Mouse (Mus musculus) forebrain, postnatal 0 days (tissue): Measurements from ENCODE around the gene Gm49776. TPM values are rescaled to one million over a fixed set of nuclear protein-coding genes. Genes with fewer than 3 reads are reported as not detected.
"Not testable (repeated sequence)": the region's sequence is repeated elsewhere in the genome, so short reads cannot be mapped to it uniquely, and the experiment has no call there.

Source experiments
- ATAC-seq: fragments of 200-750 bp; cut with Nextera tagmentation; 2 replicates; pipeline ENCODE4 v1.8.0; 2017; ENCODE audit warnings: mild to moderate bottlenecking, moderate library complexity
- DNase-seq: peaks from one replicate; pipeline ENCODE4 v3.0.0-alpha.2; 2015
- H3K27ac ChIP-seq: fragments of 300-500 bp; sonication (generic); 2 replicates; pipeline ENCODE4 v1.5.1; 2014; ENCODE audit warnings: low read depth, mild to moderate bottlenecking, antibody characterized with exemption, low read length, moderate library complexity, mixed read lengths
- H3K27me3 ChIP-seq: fragments of 300-500 bp; sonication (generic); 2 replicates; pipeline ENCODE4 v1.6.1; 2014; ENCODE audit warnings: mild to moderate bottlenecking, low read length, mixed read lengths; ENCODE audit not compliant: insufficient read depth
- H3K36me3 ChIP-seq: fragments of 300-500 bp; sonication (generic); 2 replicates; pipeline ENCODE4 v1.6.1; 2014; ENCODE audit warnings: mild to moderate bottlenecking, moderate library complexity; ENCODE audit not compliant: insufficient read depth
- H3K4me1 ChIP-seq: fragments of 300-500 bp; sonication (generic); 2 replicates; pipeline ENCODE4 v1.6.1; 2014; ENCODE audit warnings: antibody characterized with exemption; ENCODE audit not compliant: insufficient read depth
- H3K4me2 ChIP-seq: fragments of 300-500 bp; sonication (generic); 2 replicates; pipeline ENCODE4 v1.6.1; 2014; ENCODE audit warnings: low read depth, mild to moderate bottlenecking, moderate library complexity
- H3K4me3 ChIP-seq: fragments of 300-500 bp; sonication (generic); 2 replicates; pipeline ENCODE4 v1.5.1; 2014; ENCODE audit warnings: low read depth, low read length, mixed read lengths
- H3K9ac ChIP-seq: fragments of 300-500 bp; sonication (generic); 2 replicates; pipeline ENCODE4 v1.6.1; 2014; ENCODE audit warnings: mild to moderate bottlenecking
- H3K9me3 ChIP-seq: fragments of 300-500 bp; sonication (generic); 2 replicates; pipeline ENCODE4 v1.6.1; 2016; ENCODE audit warnings: low read length
- CTCF ChIP-seq: sonication (generic); IDR thresholded peaks from 2 replicates; pipeline ENCODE4 v1.5.1; 2016; ENCODE audit warnings: antibody characterized with exemption, control low read depth, low read depth
- WGBS: fragments of 180-500 bp; shearing (Covaris S2); extraction: QIAGEN DNeasy Blood & Tissue Kit; methylation state at CpG from one replicate; pipeline ENCODE4 v1.1.7; 2014; 5-methylcytosine and 5-hydroxymethylcytosine counted together
- microRNA counts: library from miRNA; unstranded; fragments of <30 nt; microRNA quantifications from one replicate; lab custom pipeline; 2015
- microRNA-seq, 2 experiments: library from miRNA; unstranded; fragments of <30 nt; microRNA quantifications; one replicate each; pipeline ENCODE4; 2016
- polyA plus RNA-seq: library from polyadenylated mRNA; unstranded; fragments of >200 nt; fragmentation: Nextera tagmentation; extraction: Ambion mirVana; gene quantifications from 2 replicates; pipeline ENCODE4 v1.2.1, GENCODE M21; 2015
- total RNA-seq: library from RNA; depleted of rRNA; stranded (reverse); fragments of >200 nt; gene quantifications from 2 replicates; pipeline ENCODE4 v1.2.3, GENCODE M21; 2014; rRNA removed

The Gm49776 gene
- total and polyA plus RNA-seq, 2 experiments from 2014 or later: 3.1 TPM; not detected in 1

GRCm38 (mm10) chr16:18203430-18204091 lies 54.6 kb downstream of the Gm49776 start:
- Histone ChIP-seq H3K4me3 (no peak overlapping the region), H3K27ac (no peak overlapping the region)
- WGBS: 56% methylated on average over 7 of the region's 7 CpGs

DNA sequence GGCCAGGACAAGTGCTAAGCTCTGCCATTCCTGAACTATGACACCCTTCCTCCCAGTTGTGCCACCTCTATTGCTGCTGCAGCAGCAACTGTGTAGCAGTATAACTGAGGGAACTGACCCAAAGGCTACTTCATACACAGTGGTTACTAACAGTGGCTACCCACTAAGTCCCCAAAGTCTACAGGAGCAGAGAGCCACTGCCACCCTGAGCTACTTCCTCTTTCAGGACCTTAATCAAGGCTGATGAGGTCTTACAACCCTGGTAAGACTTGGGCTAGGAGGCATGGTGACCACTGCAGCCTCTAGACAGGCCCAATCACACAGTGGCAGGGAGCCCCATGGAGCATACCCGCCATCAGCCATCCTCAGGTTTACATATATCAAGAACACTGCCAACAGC lies 56.1 kb downstream of the Gm49776 start:
- H3K27ac ChIP-seq: no peak overlapping the region

More at GRCm38 (mm10) chr16:18203430-18204091, 54.6 kb downstream of the Gm49776 start:
- ATAC-seq (no peak), DNase-seq (no peak)
- no peaks in the 10 kb centered on the region for H3K4me1 ChIP-seq
- no peaks in the 10 kb centered on the region for H3K27me3 ChIP-seq
- no peaks in the 10 kb centered on the region for H3K36me3 ChIP-seq
- no peak overlapping the region for H3K4me2 ChIP-seq
- TF ChIP-seq CTCF: no peak
- H3K9me3 ChIP-seq: no peaks in the 10 kb centered on the region
- no peak overlapping the region for H3K9ac ChIP-seq

DNA sequence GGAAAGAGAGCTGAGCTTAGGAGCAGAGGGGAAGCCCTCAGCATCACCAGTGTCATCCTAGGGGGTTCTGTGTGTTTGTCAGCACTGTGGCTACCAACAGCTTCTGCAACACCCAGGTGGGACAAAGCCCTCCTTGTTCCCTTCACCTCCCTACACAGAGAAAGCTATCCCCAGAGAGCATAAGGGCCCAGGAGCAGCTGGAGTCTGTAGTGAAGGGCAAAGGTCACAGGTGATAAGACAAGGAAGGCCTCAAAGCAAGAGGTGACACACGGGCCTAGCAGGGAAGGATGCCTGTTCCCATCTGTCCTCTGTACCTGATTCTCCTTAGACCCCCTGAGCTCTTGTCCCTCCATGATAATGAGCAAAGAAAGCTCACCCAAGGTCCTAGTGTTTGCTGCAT lies 56.5 kb downstream of the Gm49776 start:
- H3K27me3 ChIP-seq: no peaks in the 10 kb centered on the region
- DNase-seq: no peak
- no peaks in the 10 kb centered on the region for H3K9me3 ChIP-seq
- no peaks in the 10 kb centered on the region for H3K4me1 ChIP-seq
- H3K27ac ChIP-seq: no peak overlapping the region
- WGBS: 53% methylated on average over 1 of the region's 1 CpGs
- H3K4me2 ChIP-seq: no peak overlapping the region
- no peak for TF ChIP-seq CTCF
- H3K4me3 ChIP-seq: no peak overlapping the region
- no peaks in the 10 kb centered on the region for H3K36me3 ChIP-seq
- ATAC-seq: no peak
- H3K9ac ChIP-seq: no peak overlapping the region

More for the DNA sequence above, 56.1 kb downstream of the Gm49776 start:
- Histone ChIP-seq H3K4me3 (no peak overlapping the region), H3K4me2 (no peak overlapping the region), H3K9ac (no peak overlapping the region), H3K9me3 (no peaks in the 10 kb centered on the region), H3K4me1 (no peaks in the 10 kb centered on the region), H3K36me3 (no peaks in the 10 kb centered on the region), H3K27me3 (no peaks in the 10 kb centered on the region)
- ATAC-seq: no peak
- no peak for DNase-seq
- no peak for TF ChIP-seq CTCF
- 89% methylated on average over 1 of the region's 1 CpGs for WGBS

- ATAC-seq (no peak), DNase-seq (no peak)
- H3K4me1 ChIP-seq: no peaks in the 10 kb centered on the region
- no peak for TF ChIP-seq CTCF
- H3K4me3 ChIP-seq: no peak overlapping the region
- no peak overlapping the region for H3K9ac ChIP-seq
- 80% methylated on average over 2 of the region's 2 CpGs for WGBS
- H3K9me3 ChIP-seq: no peaks in the 10 kb centered on the region
- H3K27ac ChIP-seq: no peak overlapping the region
- no peaks in the 10 kb centered on the region for H3K27me3 ChIP-seq
- no peaks in the 10 kb centered on the region for H3K36me3 ChIP-seq
- no peak overlapping the region for H3K4me2 ChIP-seq
Observed at GRCm38 (mm10) chr16:18200062-18200461, 58.1 kb downstream of the Gm49776 start.

DNA sequence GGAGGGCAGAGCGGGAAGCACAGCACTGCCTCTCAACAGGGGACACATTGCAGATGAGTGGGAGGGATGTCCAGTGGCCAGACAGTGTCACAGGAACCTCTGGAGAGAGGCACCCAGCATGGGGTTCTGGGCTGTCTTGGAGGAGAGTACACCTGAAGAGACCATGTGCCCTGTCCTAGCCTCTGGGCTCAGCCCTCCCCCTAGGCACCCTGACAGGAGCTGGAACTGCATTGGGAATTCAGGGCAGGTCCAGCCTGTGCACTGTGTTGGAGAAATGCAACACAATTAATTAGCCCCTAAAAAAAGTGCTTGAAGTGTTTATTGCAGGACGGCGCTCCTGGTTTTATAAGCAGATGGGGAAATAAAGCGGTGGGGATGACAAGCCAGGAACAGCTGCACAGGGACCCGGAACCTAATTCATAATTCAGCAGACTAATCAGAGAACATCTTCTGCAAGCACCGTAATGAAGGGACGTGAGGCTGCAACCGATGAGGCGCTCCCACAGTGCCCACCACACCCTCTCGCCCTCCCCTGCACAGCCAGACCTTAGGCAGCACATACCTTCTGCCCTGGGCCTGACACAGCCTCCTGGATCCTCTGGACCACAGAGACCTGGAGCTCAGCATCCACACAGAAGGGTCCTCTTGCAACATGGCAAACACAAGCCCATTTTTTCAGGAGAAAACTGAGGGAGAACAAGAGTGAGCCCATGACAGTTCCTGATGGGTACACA lies 59.6 kb downstream of the Gm49776 start:
- Histone ChIP-seq H3K9me3 (no peaks in the 10 kb centered on the region), H3K27ac (no peak overlapping the region), H3K4me1 (peaks cover 8% of the 10 kb centered on the region), H3K36me3 (no peaks in the 10 kb centered on the region), H3K4me3 (no peak overlapping the region), H3K4me2 (no peak overlapping the region), H3K27me3 (no peaks in the 10 kb centered on the region), H3K9ac (no peak overlapping the region)
- 43% methylated on average over 10 of the region's 10 CpGs for WGBS
- ATAC-seq (no peak), DNase-seq (no peak)
- TF ChIP-seq CTCF: no peak

DNA sequence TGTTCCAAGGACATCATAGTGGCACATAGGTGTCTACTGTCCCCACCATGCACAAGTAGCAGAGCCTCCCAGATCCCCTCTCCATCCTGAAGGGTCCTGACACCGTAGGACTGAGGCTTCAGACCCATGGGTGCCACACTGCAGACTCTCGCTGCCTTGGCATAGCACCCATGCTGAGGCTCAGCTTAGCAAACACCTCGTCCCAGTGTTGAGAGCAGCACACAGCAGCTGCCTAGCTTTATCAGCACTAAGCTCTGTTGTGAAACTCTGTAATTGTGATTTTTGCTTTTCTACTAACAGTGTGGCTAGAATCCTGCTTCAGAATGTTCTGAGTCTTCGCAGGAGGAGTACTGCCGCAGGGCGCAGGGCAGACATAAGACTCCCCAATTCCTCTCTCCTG lies 60.2 kb downstream of the Gm49776 start:
- Histone ChIP-seq H3K4me1 (peaks cover 8% of the 10 kb centered on the region), H3K4me2 (no peak overlapping the region), H3K36me3 (no peaks in the 10 kb centered on the region), H3K9ac (no peak overlapping the region), H3K9me3 (no peaks in the 10 kb centered on the region), H3K27me3 (no peaks in the 10 kb centered on the region), H3K27ac (0 out of 2 replicates have a peak overlapping the region, but pooled peaks have one; percentile 15), H3K4me3 (no peak overlapping the region)
- DNase-seq (no peak), ATAC-seq (no peak)
- WGBS: 76% methylated on average over 6 of the region's 6 CpGs
- no peak for TF ChIP-seq CTCF

- WGBS: 25% methylated on average over 3 of the region's 3 CpGs
- not testable (repeated sequence) for DNase-seq, H3K4me1 ChIP-seq, H3K4me2 ChIP-seq, ATAC-seq, H3K4me3 ChIP-seq, H3K9me3 ChIP-seq, H3K36me3 ChIP-seq, H3K27me3 ChIP-seq, H3K9ac ChIP-seq, H3K27ac ChIP-seq
Observed at GRCm38 (mm10) chr16:18195561-18195960, 62.6 kb downstream of the Gm49776 start.

MicroRNAs within 50 kb of the gene (microRNA counts, 519-probe panel; counts per million panel counts)
- not detected for microRNA mmu-miR-1306 (lab: Ali Mortazavi, UCI)

Small RNA genes within 50 kb of the gene (microRNA-seq; reads per million reads assigned to microRNA genes)
- 0 to 0.12 reads per million in 2 experiments for gene Gm24572
- gene Mir1306: 147 to 197 reads per million in 2 experiments

Other genes with a start within 250 kb of the Gm49776 start
- 64.2 and 66.9 TPM in 2 replicates for gene Dgcr6, start 205.5 kb downstream of the Gm49776 start, total RNA-seq
- 171 and 177 TPM in 2 replicates for gene Dgcr6, start 205.5 kb downstream of the Gm49776 start, polyA plus RNA-seq
- 4.4 and 8.4 TPM in 2 replicates for gene Prodh, start 168.1 kb downstream of the Gm49776 start, total RNA-seq
- 4.0 and 4.9 TPM in 2 replicates for gene Prodh, start 168.1 kb downstream of the Gm49776 start, polyA plus RNA-seq
- gene Rtn4r, start 130.7 kb downstream of the Gm49776 start, total RNA-seq: 28.0 and 36.7 TPM in 2 replicates
- 30.0 and 33.5 TPM in 2 replicates for gene Rtn4r, start 130.7 kb downstream of the Gm49776 start, polyA plus RNA-seq
- gene Ccdc188, start 40.4 kb downstream of the Gm49776 start, total RNA-seq: not detected in 2 replicates
- 0.11 TPM in 1 of 2 replicates, not detected in the other for gene Ccdc188, start 40.4 kb downstream of the Gm49776 start, polyA plus RNA-seq
- gene Zdhhc8, start 23.2 kb downstream of the Gm49776 start, total RNA-seq: 27.5 and 35.5 TPM in 2 replicates
- 16.4 and 17.9 TPM in 2 replicates for gene Zdhhc8, start 23.2 kb downstream of the Gm49776 start, polyA plus RNA-seq
- gene Trmt2a, start 9.6 kb downstream of the Gm49776 start, total RNA-seq: 74.9 and 82.4 TPM in 2 replicates
- 66.7 and 67.2 TPM in 2 replicates for gene Trmt2a, start 9.6 kb downstream of the Gm49776 start, polyA plus RNA-seq
- 171 and 209 TPM in 2 replicates for gene Ranbp1, start 9.6 kb downstream of the Gm49776 start, total RNA-seq
- gene Ranbp1, start 9.6 kb downstream of the Gm49776 start, polyA plus RNA-seq: 428 and 477 TPM in 2 replicates
- gene Dgcr8, start 30.9 kb upstream of the Gm49776 start, total RNA-seq: 38.5 and 47.6 TPM in 2 replicates
- 18.5 and 24.5 TPM in 2 replicates for gene Dgcr8, start 30.9 kb upstream of the Gm49776 start, polyA plus RNA-seq
- 25.5 and 43.0 TPM in 2 replicates for gene Tango2, start 89.8 kb upstream of the Gm49776 start, total RNA-seq
- 69.9 and 75.9 TPM in 2 replicates for gene Tango2, start 89.8 kb upstream of the Gm49776 start, polyA plus RNA-seq
- 103 and 120 TPM in 2 replicates for gene Arvcf, start 89.9 kb upstream of the Gm49776 start, total RNA-seq
- gene Arvcf, start 89.9 kb upstream of the Gm49776 start, polyA plus RNA-seq: 31.2 and 42.8 TPM in 2 replicates
- 9.7 and 11.5 TPM in 2 replicates for gene Txnrd2, start 168.1 kb upstream of the Gm49776 start, total RNA-seq
- gene Txnrd2, start 168.1 kb upstream of the Gm49776 start, polyA plus RNA-seq: 28.0 and 34.4 TPM in 2 replicates
- gene Comt, start 168.5 kb upstream of the Gm49776 start, total RNA-seq: 65.6 and 68.4 TPM in 2 replicates
- gene Comt, start 168.5 kb upstream of the Gm49776 start, polyA plus RNA-seq: 79.9 and 105 TPM in 2 replicates
- 12.3 and 13.0 TPM in 2 replicates for gene Gnb1l, start 240.4 kb upstream of the Gm49776 start, total RNA-seq
- gene Gnb1l, start 240.4 kb upstream of the Gm49776 start, polyA plus RNA-seq: 16.9 and 20.7 TPM in 2 replicates
- 3.8 and 7.7 TPM in 2 replicates for gene Rtl10, start 240.6 kb upstream of the Gm49776 start, total RNA-seq
- 2.5 and 2.9 TPM in 2 replicates for gene Rtl10, start 240.6 kb upstream of the Gm49776 start, polyA plus RNA-seq